Mouse (Mus musculus) neural tube, embryonic 15.5 days (tissue): Measurements from ENCODE around the gene Ccdc167. TPM values are rescaled to one million over a fixed set of nuclear protein-coding genes. Genes with fewer than 3 reads are reported as not detected.
"Not testable (repeated sequence)": the region's sequence is repeated elsewhere in the genome, so short reads cannot be mapped to it uniquely, and the experiment has no call there.

Source experiments
- ATAC-seq: fragments of 200-750 bp; cut with Nextera tagmentation; 2 replicates; pipeline ENCODE4 v1.8.0; 2017; ENCODE audit warnings: mild to moderate bottlenecking, moderate TSS enrichment, moderate library complexity; ENCODE audit not compliant: low FRiP score
- H3K27ac ChIP-seq: fragments of 300-500 bp; sonication (generic); replicated peaks from 2 replicates; pipeline ENCODE4 v1.5.1; 2015; ENCODE audit warnings: mild to moderate bottlenecking, inconsistent platforms
- H3K27me3 ChIP-seq: fragments of 300-500 bp; sonication (generic); replicated peaks from 2 replicates; pipeline ENCODE4 v1.6.1; 2015; ENCODE audit warnings: inconsistent platforms
- H3K36me3 ChIP-seq: fragments of 300-500 bp; sonication (generic); 2 replicates; pipeline ENCODE4 v1.6.1; 2015; ENCODE audit warnings: inconsistent platforms
- H3K4me1 ChIP-seq: fragments of 300-500 bp; sonication (generic); 2 replicates; pipeline ENCODE4 v1.6.1; 2015; ENCODE audit warnings: inconsistent platforms
- H3K4me2 ChIP-seq: fragments of 300-500 bp; sonication (generic); 2 replicates; pipeline ENCODE4 v1.6.1; 2015; ENCODE audit warnings: inconsistent platforms, mild to moderate bottlenecking, moderate library complexity
- H3K4me3 ChIP-seq: fragments of 300-500 bp; sonication (generic); replicated peaks from 2 replicates; pipeline ENCODE4 v1.5.1; 2015; ENCODE audit warnings: mild to moderate bottlenecking, inconsistent platforms
- H3K9ac ChIP-seq: fragments of 300-500 bp; sonication (generic); replicated peaks from 2 replicates; pipeline ENCODE4 v1.6.1; 2015; ENCODE audit warnings: mild to moderate bottlenecking, inconsistent platforms
- H3K9me3 ChIP-seq: fragments of 300-500 bp; sonication (generic); replicated peaks from 2 replicates; pipeline ENCODE4 v1.6.1; 2016; ENCODE audit warnings: inconsistent platforms
- WGBS: fragments of 180-500 bp; shearing (Covaris S2); methylation state at CpG from one replicate; pipeline ENCODE4 v1.1.7; 2015; ENCODE audit warnings: mixed read lengths; 5-methylcytosine and 5-hydroxymethylcytosine counted together
- polyA plus RNA-seq: library from polyadenylated mRNA; unstranded; fragments of >200 nt; fragmentation: Nextera tagmentation; extraction: Ambion mirVana; gene quantifications from 2 replicates; pipeline ENCODE4 v1.2.1, GENCODE M21; 2015

Ccdc167 gene
- polyA plus RNA-seq, 1 experiment from 2014 or later = 10.4 TPM

GRCm38 (mm10) chr17:29718660-29719059 lies 1.8 kb upstream of the Ccdc167 start:
- no peaks in the 10 kb centered on the region for H3K36me3 ChIP-seq
- 0 out of 2 replicates have a peak, but pooled peaks cover 3% of the 10 kb centered on the region for H3K27me3 ChIP-seq
- H3K9me3 ChIP-seq = no peaks in the 10 kb centered on the region
- H3K4me2 ChIP-seq = no peak overlapping the region
- 93% methylated on average over 8 of the region's 8 CpGs for WGBS
- no peak overlapping the region for H3K9ac ChIP-seq
- no peak overlapping the region for H3K27ac ChIP-seq
- peaks cover 14% of the 10 kb centered on the region for H3K4me1 ChIP-seq
- no peak for ATAC-seq
- H3K4me3 ChIP-seq = no peak overlapping the region

GRCm38 (mm10) chr17:29713734-29714133 lies 3.1 kb downstream of the Ccdc167 start:
- H3K4me3 ChIP-seq, H3K9ac ChIP-seq, H3K4me2 ChIP-seq, ATAC-seq, H3K9me3 ChIP-seq, H3K27me3 ChIP-seq, H3K36me3 ChIP-seq, H3K27ac ChIP-seq: not testable (repeated sequence)
- 96% methylated on average over 4 of the region's 4 CpGs for WGBS
- peaks cover 58% of the 10 kb centered on the region for H3K4me1 ChIP-seq

GRCm38 (mm10) chr17:29712565-29712964 lies 4.3 kb downstream of the Ccdc167 start:
- H3K4me1 ChIP-seq = peaks cover 67% of the 10 kb centered on the region
- no peak overlapping the region for H3K4me3 ChIP-seq
- 44% methylated on average over 7 of the region's 7 CpGs for WGBS
- no peak for ATAC-seq
- H3K27me3 ChIP-seq = no peaks in the 10 kb centered on the region
- H3K9ac ChIP-seq = no peak overlapping the region
- no peaks in the 10 kb centered on the region for H3K36me3 ChIP-seq
- H3K4me2 ChIP-seq = no peak overlapping the region
- H3K27ac ChIP-seq = no peak overlapping the region
- H3K9me3 ChIP-seq = no peaks in the 10 kb centered on the region

- no peaks in the 10 kb centered on the region for H3K36me3 ChIP-seq
- H3K27ac ChIP-seq = 0 out of 2 replicates have a peak overlapping the region, but pooled peaks have one; percentile 37
- H3K27me3 ChIP-seq = no peaks in the 10 kb centered on the region
- no peak for ATAC-seq
- no peak overlapping the region for H3K4me3 ChIP-seq
- H3K9ac ChIP-seq = no peak overlapping the region
- no peak overlapping the region for H3K4me2 ChIP-seq
- peaks cover 68% of the 10 kb centered on the region for H3K4me1 ChIP-seq
- 64% methylated on average over 8 of the region's 8 CpGs for WGBS
- no peaks in the 10 kb centered on the region for H3K9me3 ChIP-seq
These were observed 5.0 kb downstream of the Ccdc167 start for GRCm38 (mm10) chr17:29711745-29712431.

GRCm38 (mm10) chr17:29711076-29711744 lies 5.6 kb downstream of the Ccdc167 start:
- 52% methylated on average over 19 of the region's 19 CpGs for WGBS
- ATAC-seq = no peak
- Histone ChIP-seq H3K4me2 (no peak overlapping the region), H3K27me3 (no peaks in the 10 kb centered on the region), H3K9me3 (no peaks in the 10 kb centered on the region), H3K4me1 (peaks cover 69% of the 10 kb centered on the region), H3K27ac (peak overlapping the region; percentile 61), H3K9ac (no peak overlapping the region), H3K36me3 (no peaks in the 10 kb centered on the region), H3K4me3 (no peak overlapping the region)

- H3K4me3 ChIP-seq = no peak overlapping the region
- WGBS = 53% methylated on average over 11 of the region's 11 CpGs
- no peaks in the 10 kb centered on the region for H3K36me3 ChIP-seq
- no peak for ATAC-seq
- peak overlapping the region; percentile 61 for H3K27ac ChIP-seq
- no peaks in the 10 kb centered on the region for H3K9me3 ChIP-seq
- no peak overlapping the region for H3K9ac ChIP-seq
- no peaks in the 10 kb centered on the region for H3K27me3 ChIP-seq
- H3K4me1 ChIP-seq = peaks cover 64% of the 10 kb centered on the region
- H3K4me2 ChIP-seq = no peak overlapping the region
These were observed 6.2 kb downstream of the Ccdc167 start for GRCm38 (mm10) chr17:29710562-29711044.

- Histone ChIP-seq H3K36me3 (peaks cover 8% of the 10 kb centered on the region; the same call in 1 of the 2 replicates), H3K4me3 (no peak overlapping the region), H3K4me2 (no peak overlapping the region), H3K4me1 (peaks cover 64% of the 10 kb centered on the region), H3K27me3 (no peaks in the 10 kb centered on the region), H3K9ac (no peak overlapping the region), H3K9me3 (no peaks in the 10 kb centered on the region), H3K27ac (no peak overlapping the region)
- no peak for ATAC-seq
- 85% methylated on average over 5 of the region's 5 CpGs for WGBS
These were observed 8.1 kb downstream of the Ccdc167 start for GRCm38 (mm10) chr17:29708783-29709182.

- Histone ChIP-seq H3K27ac (no peak overlapping the region), H3K36me3 (peaks cover 11% of the 10 kb centered on the region; the same call in 1 of the 2 replicates), H3K4me1 (peaks cover 67% of the 10 kb centered on the region), H3K9me3 (no peaks in the 10 kb centered on the region), H3K9ac (no peak overlapping the region), H3K4me2 (no peak overlapping the region), H3K4me3 (no peak overlapping the region), H3K27me3 (no peaks in the 10 kb centered on the region)
- WGBS = 23% methylated on average over 5 of the region's 5 CpGs
- no peak for ATAC-seq
These were observed 9.8 kb downstream of the Ccdc167 start for GRCm38 (mm10) chr17:29706981-29707545.

- Histone ChIP-seq H3K27ac (no peak overlapping the region), H3K9me3 (no peaks in the 10 kb centered on the region), H3K36me3 (peaks cover 23% of the 10 kb centered on the region), H3K4me1 (peaks cover 57% of the 10 kb centered on the region), H3K4me2 (no peak overlapping the region), H3K9ac (no peak overlapping the region), H3K4me3 (no peak overlapping the region), H3K27me3 (no peaks in the 10 kb centered on the region)
- no peak for ATAC-seq
- WGBS = 76% methylated on average over 5 of the region's 5 CpGs
These were observed 11.0 kb downstream of the Ccdc167 start for GRCm38 (mm10) chr17:29705881-29706280.

- WGBS = 25% methylated on average over 3 of the region's 3 CpGs
- Histone ChIP-seq H3K4me2 (no peak overlapping the region), H3K27me3 (no peaks in the 10 kb centered on the region), H3K4me3 (no peak overlapping the region), H3K36me3 (peaks cover 34% of the 10 kb centered on the region), H3K4me1 (peaks cover 47% of the 10 kb centered on the region), H3K9me3 (no peaks in the 10 kb centered on the region), H3K9ac (no peak overlapping the region), H3K27ac (no peak overlapping the region)
- ATAC-seq = 0 out of 2 replicates have a peak, but pooled peaks have one; percentile 61
These were observed 12.1 kb downstream of the Ccdc167 start for GRCm38 (mm10) chr17:29704781-29705180.

- no peaks in the 10 kb centered on the region for H3K27me3 ChIP-seq
- H3K36me3 ChIP-seq = peaks cover 50% of the 10 kb centered on the region
These were observed 13.7 kb downstream of the Ccdc167 start for GRCm38 (mm10) chr17:29702938-29703710.

More at GRCm38 (mm10) chr17:29702938-29703710, 13.7 kb downstream of the Ccdc167 start:
- Histone ChIP-seq H3K4me3 (no peak overlapping the region), H3K27ac (0 out of 2 replicates have a peak overlapping the region, but pooled peaks have one; percentile 33), H3K9ac (no peak overlapping the region), H3K4me2 (no peak overlapping the region), H3K4me1 (peaks cover 32% of the 10 kb centered on the region), H3K9me3 (no peaks in the 10 kb centered on the region)
- no peak for ATAC-seq
- 66% methylated on average over 4 of the region's 4 CpGs for WGBS
